Mouse (Mus musculus): Measurements from ENCODE around the gene Tada2a. TPM values are rescaled to one million over a fixed set of nuclear protein-coding genes. Genes with fewer than 3 reads are reported as not detected.

Gene Tada2a
- polyA plus RNA-seq, 1 experiment from 2014 or later = 38.8 TPM

DNA sequence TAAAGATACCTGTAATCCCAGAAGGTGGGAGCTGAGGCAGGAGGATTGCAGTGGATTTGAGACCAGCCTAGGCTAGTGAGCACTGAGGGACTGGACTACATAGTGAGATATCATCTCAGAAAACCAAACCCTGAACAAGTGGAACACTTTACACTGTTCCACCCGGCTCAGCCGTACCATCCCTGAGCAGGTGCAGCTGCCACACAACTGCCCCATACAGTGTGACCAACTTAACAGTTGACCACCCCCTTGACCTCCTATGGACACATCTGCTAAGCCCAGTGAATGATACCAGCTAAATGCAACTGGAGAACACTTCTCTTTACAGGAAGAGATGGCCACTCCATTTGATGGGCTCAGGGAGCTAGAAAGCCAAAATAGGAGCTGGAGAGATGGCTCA is 72.0 kb downstream of the Tada2a start:
- Histone ChIP-seq H3K4me2 (no peak overlapping the region), H3K36me3 (ENCODE audit: poor library complexity, severe bottlenecking) (no peaks in the 10 kb centered on the region), H3K4me3 (no peak overlapping the region), H3K9me3 (replicated peaks) (no peaks in the 10 kb centered on the region), H3K27ac (no peak overlapping the region), H3K27me3 (no peaks in the 10 kb centered on the region), H3K4me1 (peaks cover 19% of the 10 kb centered on the region), H3K9ac (no peak overlapping the region)
- no peak for ATAC-seq
- 100% methylated on average over 2 of the region's 2 CpGs for WGBS

DNA sequence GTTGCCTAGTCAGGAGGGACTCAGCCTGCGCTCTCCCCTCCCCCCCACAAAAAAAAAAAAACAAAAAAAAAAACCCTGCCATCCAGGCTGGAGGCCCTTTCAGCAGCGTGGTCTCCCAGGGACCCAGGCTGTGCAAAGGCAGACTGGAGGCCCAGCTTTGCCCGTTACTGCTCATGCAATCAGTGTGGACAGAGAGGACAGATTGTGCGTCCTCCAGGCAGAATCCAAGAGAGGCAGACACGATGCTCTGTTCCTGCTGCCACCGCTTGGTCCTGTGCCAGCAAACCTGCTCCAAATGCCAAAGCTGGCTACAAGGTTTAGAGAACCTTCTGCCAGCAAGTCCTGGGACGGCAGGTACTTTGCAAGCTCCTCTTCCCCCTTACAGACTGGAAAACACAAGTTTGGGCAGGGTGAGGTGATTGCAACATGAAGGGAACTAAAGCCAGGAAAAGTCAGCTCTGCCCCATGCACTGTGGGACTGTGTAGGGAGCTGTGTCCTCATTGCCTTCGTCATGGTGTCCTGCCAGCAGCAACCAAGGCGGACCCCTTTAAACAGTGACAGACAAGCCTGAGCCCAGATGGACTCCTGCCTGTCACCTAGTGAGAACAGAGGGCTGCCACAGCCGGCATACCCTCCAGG is 75.8 kb downstream of the Tada2a start:
- peak; percentile 90 for ATAC-seq
- Histone ChIP-seq H3K4me1 (peaks cover 27% of the 10 kb centered on the region), H3K9ac (peak overlapping the region; percentile 21; the same call in 1 of the 2 replicates), H3K9me3 (replicated peaks) (no peaks in the 10 kb centered on the region), H3K36me3 (ENCODE audit: poor library complexity, severe bottlenecking) (no peaks in the 10 kb centered on the region), H3K4me3 (no peak overlapping the region), H3K4me2 (peak overlapping the region; percentile 25; the same call in 1 of the 2 replicates), H3K27ac (peak overlapping the region; percentile 87), H3K27me3 (no peaks in the 10 kb centered on the region)
- WGBS = 39% methylated on average over 10 of the region's 10 CpGs

DNA sequence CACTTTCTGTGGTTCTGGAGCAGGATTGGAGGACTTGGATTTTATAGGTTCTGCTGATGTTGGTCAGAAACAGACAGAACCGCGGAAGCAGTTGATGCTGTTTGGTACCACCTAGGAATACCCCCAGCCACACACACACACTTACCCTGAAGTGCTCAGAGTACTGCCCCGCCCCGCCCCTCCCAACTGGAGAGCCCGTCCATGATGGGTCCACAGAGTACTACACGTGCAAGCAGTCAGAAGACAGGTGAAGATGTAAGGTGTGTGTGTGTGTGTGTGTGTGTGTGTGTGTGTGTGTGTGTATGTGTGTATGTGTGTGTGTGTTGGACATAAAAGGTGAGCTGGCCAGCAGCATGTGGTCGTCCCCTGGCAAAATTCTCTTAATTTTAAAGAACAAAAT is 76.3 kb downstream of the Tada2a start:
- Histone ChIP-seq H3K4me3 (no peak overlapping the region), H3K36me3 (ENCODE audit: poor library complexity, severe bottlenecking) (no peaks in the 10 kb centered on the region), H3K27me3 (no peaks in the 10 kb centered on the region), H3K4me2 (no peak overlapping the region), H3K27ac (peak overlapping the region; percentile 87), H3K4me1 (peaks cover 30% of the 10 kb centered on the region), H3K9me3 (replicated peaks) (no peaks in the 10 kb centered on the region), H3K9ac (no peak overlapping the region)
- ATAC-seq = no peak
- 83% methylated on average over 7 of the region's 7 CpGs for whole genome bisulfite sequencing

DNA sequence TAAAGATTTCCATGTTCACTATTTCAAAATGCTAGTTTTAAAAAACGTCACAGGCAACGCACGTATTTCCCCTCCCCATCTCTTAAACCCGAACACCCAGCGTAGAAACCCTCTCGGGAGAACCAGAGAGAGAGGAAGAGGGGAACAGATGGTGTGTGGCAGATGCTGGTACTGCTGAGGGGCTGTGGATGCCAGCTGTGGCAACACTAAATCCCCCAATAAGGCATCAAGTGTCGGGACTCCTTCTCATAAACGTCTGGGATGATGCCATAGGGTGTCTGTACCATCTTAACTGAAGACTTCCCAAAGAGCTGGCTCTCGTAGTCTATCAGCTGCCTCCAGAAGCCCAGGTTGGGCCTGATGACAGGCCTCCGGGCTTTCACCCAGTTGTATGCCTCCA is 81.0 kb downstream of the Tada2a start:
- Histone ChIP-seq H3K9ac (no peak overlapping the region), H3K9me3 (replicated peaks) (no peaks in the 10 kb centered on the region), H3K4me2 (no peak overlapping the region), H3K36me3 (ENCODE audit: poor library complexity, severe bottlenecking) (no peaks in the 10 kb centered on the region), H3K4me3 (no peak overlapping the region), H3K27ac (peak overlapping the region; percentile 72), H3K4me1 (peaks cover 43% of the 10 kb centered on the region), H3K27me3 (no peaks in the 10 kb centered on the region)
- 67% methylated on average over 10 of the region's 10 CpGs for WGBS
- ATAC-seq = 0 out of 2 replicates have a peak, but pooled peaks have one; percentile 52

DNA sequence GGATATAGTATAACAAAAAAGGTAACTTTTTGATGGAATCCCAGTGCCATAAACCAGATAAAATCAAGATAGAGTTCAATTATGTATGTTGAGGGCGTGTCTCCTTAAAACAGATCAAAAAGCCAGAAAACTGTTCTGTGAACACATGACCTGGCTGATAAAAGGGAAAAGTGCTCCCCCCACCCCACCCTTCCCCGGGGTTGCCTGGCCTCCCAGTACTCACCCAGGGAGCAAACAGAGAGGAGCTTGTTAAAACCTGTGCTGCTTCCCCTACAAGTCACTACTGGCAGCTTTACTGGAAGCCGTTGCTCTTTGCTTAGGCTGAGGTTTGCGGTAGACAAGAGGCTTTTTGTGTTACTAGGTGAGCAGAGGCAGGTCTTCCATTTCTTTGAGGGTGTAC is 82.1 kb downstream of the Tada2a start:
- 62% methylated on average over 4 of the region's 4 CpGs for WGBS
- no peak overlapping the region for H3K4me2 ChIP-seq
- no peaks in the 10 kb centered on the region for H3K27me3 ChIP-seq
- no peak overlapping the region for H3K9ac ChIP-seq
- H3K4me1 ChIP-seq = peaks cover 44% of the 10 kb centered on the region
- no peak for ATAC-seq
- no peaks in the 10 kb centered on the region for H3K9me3 ChIP-seq (replicated peaks)
- H3K36me3 ChIP-seq (ENCODE audit: poor library complexity, severe bottlenecking) = no peaks in the 10 kb centered on the region
- no peak overlapping the region for H3K4me3 ChIP-seq
- H3K27ac ChIP-seq = no peak overlapping the region

DNA sequence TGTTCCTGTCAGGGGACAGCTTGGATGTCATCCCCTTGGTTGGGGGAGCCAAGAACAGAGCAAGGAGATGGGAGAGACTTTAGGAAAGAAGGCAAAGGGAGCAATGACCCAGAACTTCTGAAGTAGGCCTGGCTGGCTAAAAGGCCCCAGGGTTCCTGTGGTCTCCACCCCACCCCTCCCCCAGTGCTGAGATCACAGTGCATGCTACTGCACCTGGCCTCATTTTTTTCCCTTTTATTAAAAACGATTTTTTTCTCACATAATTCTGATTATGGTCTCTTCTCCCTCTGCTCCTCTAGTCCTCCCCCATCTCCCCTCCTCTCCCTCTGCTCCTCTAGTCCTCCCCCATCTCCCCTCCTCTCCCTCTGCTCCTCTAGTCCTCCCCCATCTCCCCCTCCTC is 84.4 kb downstream of the Tada2a start:
- Histone ChIP-seq H3K9ac (no peak overlapping the region), H3K4me2 (no peak overlapping the region), H3K9me3 (replicated peaks) (no peaks in the 10 kb centered on the region), H3K27me3 (no peaks in the 10 kb centered on the region), H3K36me3 (ENCODE audit: poor library complexity, severe bottlenecking) (peaks cover 17% of the 10 kb centered on the region), H3K4me3 (no peak overlapping the region), H3K4me1 (peaks cover 54% of the 10 kb centered on the region), H3K27ac (no peak overlapping the region)
- 39% methylated on average over 1 of the region's 1 CpGs for WGBS
- no peak for ATAC-seq

DNA sequence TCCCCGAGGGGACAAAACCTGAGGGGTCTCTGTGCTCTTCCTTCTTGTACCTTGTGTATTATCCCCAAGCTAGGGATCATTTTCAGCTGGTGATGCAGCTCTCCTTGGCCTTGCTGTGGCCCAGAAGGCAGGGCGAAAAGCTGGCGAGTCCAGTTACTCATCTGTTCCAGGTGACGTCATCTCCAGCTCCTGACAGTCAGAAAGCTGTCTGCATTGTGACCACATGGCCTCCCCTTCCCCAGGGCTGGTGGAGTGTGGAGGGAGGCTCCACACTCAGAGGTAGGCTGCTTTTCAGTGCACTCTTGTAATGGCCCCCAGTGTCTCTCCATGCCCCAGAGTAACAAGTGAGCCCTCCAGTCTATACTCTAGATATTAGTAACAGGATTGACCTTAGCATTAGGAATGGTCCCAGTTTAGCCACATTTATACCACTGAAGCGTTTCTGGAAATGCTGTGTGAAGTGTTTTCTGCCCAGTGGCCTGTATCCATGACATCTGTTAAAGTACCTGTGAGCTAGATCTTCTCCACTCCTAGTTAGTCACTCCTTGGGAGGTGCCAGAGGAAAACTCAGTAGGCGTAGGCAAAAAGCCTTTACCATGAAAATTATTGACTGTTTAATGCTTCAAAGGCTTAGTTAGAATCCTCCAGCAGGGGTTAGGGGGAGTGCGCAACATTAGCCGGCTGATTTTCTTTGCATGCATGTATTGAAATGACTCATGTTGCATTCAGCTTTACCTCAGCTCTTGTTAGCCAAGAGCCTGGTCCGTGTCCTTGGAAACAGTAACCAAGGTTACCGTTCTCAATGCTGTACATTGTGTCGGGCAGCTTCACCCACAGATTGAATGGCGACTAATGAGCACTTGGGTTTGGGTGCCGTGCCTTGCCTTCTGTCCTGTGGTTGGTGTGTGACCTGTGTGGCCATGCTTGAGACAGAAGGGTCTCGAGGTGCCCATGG is 86.3 kb downstream of the Tada2a start:
- peaks cover 36% of the 10 kb centered on the region for H3K36me3 ChIP-seq (ENCODE audit: poor library complexity, severe bottlenecking)
- H3K4me3 ChIP-seq = no peak overlapping the region
- 7% methylated on average over 14 of the region's 14 CpGs for WGBS
- H3K27me3 ChIP-seq = no peaks in the 10 kb centered on the region
- ATAC-seq = peak; percentile 94
- 0 out of 2 replicates have a peak overlapping the region, but pooled peaks have one; percentile 17 for H3K9ac ChIP-seq
- peak overlapping the region; percentile 33 for H3K4me2 ChIP-seq
- H3K27ac ChIP-seq = peak overlapping the region; percentile 94
- peaks cover 57% of the 10 kb centered on the region for H3K4me1 ChIP-seq
- no peaks in the 10 kb centered on the region for H3K9me3 ChIP-seq (replicated peaks)

DNA sequence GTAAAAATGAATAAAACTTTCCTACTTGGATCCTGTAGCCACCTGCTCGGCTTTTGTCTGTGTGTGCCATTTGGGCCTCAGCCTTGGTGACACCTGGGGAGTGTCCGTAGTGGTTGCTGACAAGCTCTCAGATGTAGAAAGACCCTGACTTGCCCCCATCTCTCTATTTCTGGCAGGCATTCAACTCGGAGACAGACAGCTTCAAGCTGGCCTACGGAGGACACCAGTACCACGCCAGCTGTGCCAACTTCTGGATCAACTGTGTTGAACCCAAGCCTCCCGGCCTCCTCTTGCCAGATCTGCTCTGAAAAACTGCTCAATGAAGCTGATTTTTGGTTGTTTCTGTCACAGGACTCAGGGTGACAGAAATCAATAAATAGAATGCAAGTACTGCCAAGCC is 88.8 kb downstream of the Tada2a start:
- WGBS = 69% methylated on average over 6 of the region's 6 CpGs
- Histone ChIP-seq H3K27me3 (no peaks in the 10 kb centered on the region), H3K4me2 (no peak overlapping the region), H3K4me3 (no peak overlapping the region), H3K27ac (peak overlapping the region; percentile 17; the same call in 1 of the 2 replicates), H3K36me3 (ENCODE audit: poor library complexity, severe bottlenecking) (peaks cover 49% of the 10 kb centered on the region), H3K4me1 (peaks cover 49% of the 10 kb centered on the region), H3K9me3 (replicated peaks) (no peaks in the 10 kb centered on the region), H3K9ac (no peak overlapping the region)
- ATAC-seq = no peak

DNA sequence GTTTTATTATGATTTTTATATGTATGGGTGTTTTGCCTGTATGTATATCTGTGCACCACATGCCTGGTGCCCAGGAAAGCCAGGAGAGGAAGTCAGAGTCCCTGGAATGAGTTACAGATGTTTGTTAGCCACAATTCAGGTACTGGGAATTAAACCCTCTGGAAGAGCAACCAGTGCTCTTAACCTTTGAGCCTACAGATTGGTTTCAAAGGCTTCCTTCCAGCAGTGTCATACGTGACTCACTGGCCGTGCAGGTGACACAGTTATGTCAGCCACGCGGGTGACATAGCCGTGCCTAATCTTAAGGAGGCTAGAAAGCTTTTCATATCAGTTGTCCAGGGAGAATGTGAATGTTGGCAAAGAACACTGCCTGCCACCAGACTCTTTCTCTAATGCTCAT is 95.7 kb downstream of the Tada2a start:
- Histone ChIP-seq H3K9me3 (replicated peaks) (no peaks in the 10 kb centered on the region), H3K9ac (no peak overlapping the region), H3K4me1 (no peaks in the 10 kb centered on the region), H3K27me3 (no peaks in the 10 kb centered on the region), H3K36me3 (ENCODE audit: poor library complexity, severe bottlenecking) (peaks cover 76% of the 10 kb centered on the region), H3K4me3 (no peak overlapping the region), H3K27ac (no peak overlapping the region), H3K4me2 (no peak overlapping the region)
- 94% methylated on average over 5 of the region's 5 CpGs for WGBS
- ATAC-seq = no peak

DNA sequence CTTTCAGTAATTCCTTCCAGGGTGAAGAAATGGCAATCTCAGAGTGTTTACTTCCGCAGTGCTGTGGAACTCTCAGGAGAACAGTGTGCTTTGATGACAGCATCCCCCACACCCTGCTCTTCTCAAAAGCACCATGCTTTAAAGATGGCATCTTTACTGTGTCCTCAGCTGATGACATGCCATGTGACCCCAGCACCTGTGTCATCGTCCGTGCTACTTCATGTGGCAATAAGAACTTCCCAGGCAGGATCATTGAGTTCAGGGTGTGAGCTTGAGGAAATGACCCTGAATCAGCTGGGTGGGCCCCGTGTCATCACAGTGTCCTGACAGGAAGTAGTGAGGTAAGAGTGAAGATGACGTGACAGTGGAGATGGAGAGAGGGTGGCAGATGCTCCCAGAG is 96.8 kb downstream of the Tada2a start:
- Histone ChIP-seq H3K9me3 (replicated peaks) (no peaks in the 10 kb centered on the region), H3K36me3 (ENCODE audit: poor library complexity, severe bottlenecking) (peaks cover 80% of the 10 kb centered on the region)
- WGBS = 87% methylated on average over 5 of the region's 5 CpGs

DNA sequence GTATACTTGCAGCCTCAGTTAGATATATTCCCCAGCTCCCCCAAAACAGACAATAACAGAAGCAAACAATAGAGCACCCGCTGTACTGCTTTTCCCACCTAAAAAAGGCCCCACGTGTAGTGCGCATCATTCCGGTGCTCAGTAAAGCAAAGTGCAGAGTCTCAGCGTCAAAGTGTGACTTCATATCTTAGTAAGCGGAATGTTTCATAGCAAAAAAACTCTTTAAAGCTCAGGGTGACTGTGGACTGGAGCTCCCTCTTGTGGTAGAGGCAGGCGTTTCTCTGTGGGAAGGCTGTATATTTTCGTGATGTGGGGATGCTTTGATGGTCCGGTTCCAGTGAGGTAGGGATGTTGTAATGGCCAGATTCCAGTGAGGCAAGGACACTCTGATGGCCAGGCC is 97.4 kb downstream of the Tada2a start:
- Histone ChIP-seq H3K4me3 (no peak overlapping the region), H3K4me2 (no peak overlapping the region), H3K9me3 (replicated peaks) (no peaks in the 10 kb centered on the region), H3K4me1 (no peaks in the 10 kb centered on the region), H3K9ac (no peak overlapping the region), H3K27ac (no peak overlapping the region), H3K36me3 (ENCODE audit: poor library complexity, severe bottlenecking) (peaks cover 84% of the 10 kb centered on the region), H3K27me3 (no peaks in the 10 kb centered on the region)
- WGBS = 58% methylated on average over 9 of the region's 9 CpGs
- ATAC-seq = no peak

More for the DNA sequence above, 96.8 kb downstream of the Tada2a start:
- Histone ChIP-seq H3K27ac (no peak overlapping the region), H3K4me2 (no peak overlapping the region), H3K4me1 (no peaks in the 10 kb centered on the region), H3K4me3 (no peak overlapping the region), H3K9ac (no peak overlapping the region), H3K27me3 (no peaks in the 10 kb centered on the region)
- no peak for ATAC-seq
